Mouse (Mus musculus): Measurements from ENCODE around the gene Klhdc10. TPM values are rescaled to one million over a fixed set of nuclear protein-coding genes. Genes with fewer than 3 reads are reported as not detected.
A peak's percentile ranks its signal among the peaks of the same experiment; 100 is the strongest.

The Klhdc10 gene
- 8.2 and 9.4 TPM in 2 replicates for polyA plus RNA-seq (2015; fragmentation: Nextera tagmentation; extraction: Ambion mirVana)

DNA sequence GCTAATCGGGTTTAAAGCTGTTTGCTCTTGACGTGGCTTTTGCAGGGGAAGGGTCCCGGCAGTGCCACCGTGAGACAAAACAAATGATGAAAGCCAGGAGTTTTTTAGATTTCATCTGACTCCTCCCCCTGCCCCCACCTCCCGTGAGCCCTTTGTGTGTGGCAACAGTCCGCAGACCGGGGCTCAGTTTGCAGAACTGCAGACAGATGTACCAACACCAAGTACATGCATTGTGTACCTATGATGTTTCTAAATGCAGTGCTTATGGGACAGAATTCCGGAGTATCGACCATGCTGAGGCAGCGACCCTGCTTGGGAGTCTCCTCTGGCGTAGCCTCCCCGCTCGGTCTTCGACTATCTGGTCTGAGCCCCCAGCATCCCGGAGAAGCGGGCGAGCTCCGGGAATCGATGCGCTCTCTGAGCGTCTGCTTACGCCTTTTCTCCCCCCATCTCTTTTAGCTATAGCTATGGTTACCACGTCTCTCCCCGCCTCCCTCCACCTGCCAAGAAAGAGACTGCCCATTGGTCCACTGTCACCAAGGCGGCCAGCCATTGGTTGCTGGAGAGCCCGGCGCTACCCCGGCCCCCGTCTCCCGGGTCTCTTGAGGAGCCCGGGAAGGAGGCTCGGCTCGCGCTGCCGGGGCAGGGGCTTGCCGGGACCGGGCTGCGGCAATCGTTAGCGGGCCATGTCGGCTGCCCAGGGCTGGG, at the start of gene Klhdc10:
TSS of gene Klhdc10 (plus strand) at position 561 of the 708 bp plus-strand sequence.
- peak; percentile 99 for ATAC-seq (ENCODE audit: low read depth)
- DNase-seq: peak; percentile 98
- under 1% methylated on average over 41 of the region's 41 CpGs for WGBS (ENCODE audit: insufficient replicate concordance)
- Histone ChIP-seq H3K27me3 (no peaks in the 10 kb centered on the region), H3K4me3 (replicated peaks) (peak within 1 kb of the TSS; percentile 96), H3K9ac (peak within 1 kb of the TSS; percentile 96), H3K36me3 (no peaks in the 10 kb centered on the region), H3K4me2 (peak within 1 kb of the TSS; percentile 78), H3K9me3 (replicated peaks) (no peaks in the 10 kb centered on the region), H3K27ac (peak within 1 kb of the TSS; percentile 88), H3K4me1 (replicated peaks) (peaks cover 24% of the 10 kb centered on the region)

- DNase-seq: no peak
- H3K4me3 ChIP-seq (replicated peaks): no peak overlapping the region
- no peaks in the 10 kb centered on the region for H3K27me3 ChIP-seq
- H3K36me3 ChIP-seq: no peaks in the 10 kb centered on the region
- no peak for ATAC-seq (ENCODE audit: low read depth)
- H3K27ac ChIP-seq: no peak overlapping the region
- no peaks in the 10 kb centered on the region for H3K9me3 ChIP-seq (replicated peaks)
- H3K4me2 ChIP-seq: no peak overlapping the region
- H3K9ac ChIP-seq: no peak overlapping the region
- 57% methylated on average over 8 of the region's 8 CpGs for WGBS (ENCODE audit: insufficient replicate concordance)
- peaks cover 16% of the 10 kb centered on the region for H3K4me1 ChIP-seq (replicated peaks)
These were observed 48.9 kb upstream of the Klhdc10 start for GRCm38 (mm10) chr6:30352762-30353161.

DNA sequence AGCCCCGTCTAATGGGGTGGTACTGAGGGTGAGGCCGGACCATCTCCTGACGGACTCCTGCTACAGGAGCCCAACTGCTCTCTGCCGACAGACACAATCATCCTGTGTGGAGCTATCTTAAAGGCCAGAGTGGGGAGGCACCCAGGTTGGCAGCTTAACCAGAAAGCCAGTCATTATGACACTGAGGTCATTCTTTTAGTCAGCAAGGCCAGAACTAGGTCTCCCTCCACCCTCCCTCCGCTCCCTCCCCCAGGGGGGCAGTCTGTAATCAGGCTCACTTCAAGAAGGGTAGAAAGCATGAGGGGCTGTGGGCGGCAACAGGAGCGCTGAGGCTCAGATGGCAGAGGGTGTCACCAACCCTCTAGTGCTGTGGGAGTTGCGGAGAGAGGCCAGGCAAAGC, 48.0 kb upstream of the Klhdc10 start:
- no peaks in the 10 kb centered on the region for H3K9me3 ChIP-seq (replicated peaks)
- H3K4me3 ChIP-seq (replicated peaks): no peak overlapping the region
- H3K4me1 ChIP-seq (replicated peaks): peaks cover 16% of the 10 kb centered on the region
- no peak overlapping the region for H3K4me2 ChIP-seq
- DNase-seq: no peak
- no peaks in the 10 kb centered on the region for H3K27me3 ChIP-seq
- H3K27ac ChIP-seq: no peak overlapping the region
- WGBS (ENCODE audit: insufficient replicate concordance): 75% methylated on average over 8 of the region's 8 CpGs
- no peak overlapping the region for H3K9ac ChIP-seq
- no peak for ATAC-seq (ENCODE audit: low read depth)
- no peaks in the 10 kb centered on the region for H3K36me3 ChIP-seq

- 14% methylated on average over 5 of the region's 5 CpGs for WGBS (ENCODE audit: insufficient replicate concordance)
- no peak overlapping the region for H3K4me2 ChIP-seq
- no peak overlapping the region for H3K27ac ChIP-seq
- no peak overlapping the region for H3K9ac ChIP-seq
- DNase-seq (no peak), ATAC-seq (ENCODE audit: low read depth) (no peak)
- no peaks in the 10 kb centered on the region for H3K9me3 ChIP-seq (replicated peaks)
- no peaks in the 10 kb centered on the region for H3K36me3 ChIP-seq
- peaks cover 16% of the 10 kb centered on the region for H3K4me1 ChIP-seq (replicated peaks)
- H3K27me3 ChIP-seq: no peaks in the 10 kb centered on the region
- H3K4me3 ChIP-seq (replicated peaks): no peak overlapping the region
These were observed 46.9 kb upstream of the Klhdc10 start for GRCm38 (mm10) chr6:30354760-30355159.

GRCm38 (mm10) chr6:30355701-30356100, 46.0 kb upstream of the Klhdc10 start:
- H3K27me3 ChIP-seq: no peaks in the 10 kb centered on the region
- H3K36me3 ChIP-seq: no peaks in the 10 kb centered on the region
- DNase-seq (no peak), ATAC-seq (ENCODE audit: low read depth) (no peak)
- H3K4me1 ChIP-seq (replicated peaks): peaks cover 16% of the 10 kb centered on the region
- H3K27ac ChIP-seq: no peak overlapping the region
- H3K9ac ChIP-seq: no peak overlapping the region
- no peaks in the 10 kb centered on the region for H3K9me3 ChIP-seq (replicated peaks)
- no peak overlapping the region for H3K4me3 ChIP-seq (replicated peaks)
- 74% methylated on average over 8 of the region's 8 CpGs for WGBS (ENCODE audit: insufficient replicate concordance)
- no peak overlapping the region for H3K4me2 ChIP-seq

DNA sequence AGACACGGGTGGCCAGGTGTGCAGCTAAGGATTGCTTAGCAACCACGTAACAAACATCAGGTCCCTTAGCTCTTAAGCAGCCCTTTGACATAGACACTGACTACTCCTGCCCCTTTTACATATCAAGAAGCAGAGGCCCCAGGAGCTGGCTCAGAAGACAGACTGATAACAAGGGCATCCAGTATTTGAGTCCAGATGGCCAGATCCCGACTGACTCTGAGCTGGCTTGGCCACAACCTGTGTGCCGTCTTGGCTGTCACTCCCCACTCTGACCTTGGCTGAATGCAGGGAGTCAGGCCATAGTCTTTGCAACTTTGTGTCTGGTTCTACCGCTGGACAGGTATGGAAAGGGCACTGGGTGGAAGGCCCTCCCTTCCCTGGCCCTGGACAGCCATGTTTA, 45.5 kb upstream of the Klhdc10 start:
- H3K4me3 ChIP-seq (replicated peaks): no peak overlapping the region
- no peaks in the 10 kb centered on the region for H3K36me3 ChIP-seq
- H3K9me3 ChIP-seq (replicated peaks): no peaks in the 10 kb centered on the region
- H3K4me2 ChIP-seq: no peak overlapping the region
- H3K27me3 ChIP-seq: no peaks in the 10 kb centered on the region
- no peak for DNase-seq
- ATAC-seq (ENCODE audit: low read depth): no peak
- no peak overlapping the region for H3K9ac ChIP-seq
- 68% methylated on average over 5 of the region's 5 CpGs for WGBS (ENCODE audit: insufficient replicate concordance)
- no peak overlapping the region for H3K27ac ChIP-seq
- H3K4me1 ChIP-seq (replicated peaks): peaks cover 16% of the 10 kb centered on the region

- DNase-seq (no peak), ATAC-seq (ENCODE audit: low read depth) (0 out of 2 replicates have a peak, but pooled peaks have one; percentile 14)
- H3K27me3 ChIP-seq: no peaks in the 10 kb centered on the region
- no peak overlapping the region; the same call in 1 of the 2 replicates for H3K27ac ChIP-seq
- no peak overlapping the region for H3K4me2 ChIP-seq
- H3K9me3 ChIP-seq (replicated peaks): no peaks in the 10 kb centered on the region
- WGBS (ENCODE audit: insufficient replicate concordance): 85% methylated on average over 12 of the region's 12 CpGs
- H3K36me3 ChIP-seq: no peaks in the 10 kb centered on the region
- no peak overlapping the region for H3K9ac ChIP-seq
- peaks cover 16% of the 10 kb centered on the region for H3K4me1 ChIP-seq (replicated peaks)
- no peak overlapping the region for H3K4me3 ChIP-seq (replicated peaks)
These were observed 45.0 kb upstream of the Klhdc10 start for GRCm38 (mm10) chr6:30356680-30357079.

DNA sequence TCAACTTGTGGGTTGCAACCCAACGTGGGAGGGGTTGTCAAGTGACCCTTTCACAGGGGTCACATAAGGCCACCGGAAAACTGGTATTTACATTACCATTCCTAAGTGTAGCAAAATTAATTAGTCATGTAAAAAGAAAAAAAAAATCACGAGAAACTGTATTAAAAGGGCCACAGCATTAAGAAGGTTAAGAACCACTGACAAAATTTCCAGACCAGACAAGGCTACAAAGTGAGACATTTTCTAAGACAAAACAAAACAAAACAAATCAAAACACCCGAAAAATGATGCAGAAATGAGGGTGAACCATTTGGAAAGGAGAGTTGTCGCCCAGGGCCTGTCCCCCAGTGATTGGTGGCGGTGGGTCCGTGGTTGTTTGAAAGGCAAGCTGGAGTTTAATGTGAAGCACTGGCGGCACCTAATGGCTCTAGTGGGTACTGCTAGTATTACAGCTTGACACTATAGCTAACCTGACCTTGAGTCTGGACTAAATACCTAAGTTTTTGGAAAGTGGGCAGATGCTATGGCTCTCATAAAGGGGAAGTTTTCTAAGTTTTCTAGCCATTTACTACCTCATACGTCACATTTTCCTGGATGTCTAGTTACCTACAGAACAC, 44.0 kb upstream of the Klhdc10 start:
- H3K27ac ChIP-seq: no peak overlapping the region
- H3K4me2 ChIP-seq: no peak overlapping the region
- ATAC-seq (ENCODE audit: low read depth): 0 out of 2 replicates have a peak, but pooled peaks have one; percentile 45
- H3K9ac ChIP-seq: no peak overlapping the region
- H3K4me3 ChIP-seq (replicated peaks): no peak overlapping the region
- peaks cover 16% of the 10 kb centered on the region for H3K4me1 ChIP-seq (replicated peaks)
- peak; percentile 65 for DNase-seq
- H3K36me3 ChIP-seq: no peaks in the 10 kb centered on the region
- H3K9me3 ChIP-seq (replicated peaks): no peaks in the 10 kb centered on the region
- no peaks in the 10 kb centered on the region for H3K27me3 ChIP-seq
- WGBS (ENCODE audit: insufficient replicate concordance): 20% methylated on average over 9 of the region's 9 CpGs

- no peaks in the 10 kb centered on the region for H3K27me3 ChIP-seq
- H3K4me1 ChIP-seq (replicated peaks): peaks cover 14% of the 10 kb centered on the region
- H3K27ac ChIP-seq: no peak overlapping the region
- ATAC-seq (ENCODE audit: low read depth) (no peak), DNase-seq (no peak)
- H3K4me3 ChIP-seq (replicated peaks): no peak overlapping the region
- H3K36me3 ChIP-seq: peaks cover 14% of the 10 kb centered on the region
- H3K9ac ChIP-seq: no peak overlapping the region
- no peak overlapping the region for H3K4me2 ChIP-seq
- WGBS (ENCODE audit: insufficient replicate concordance): 60% methylated on average over 12 of the region's 12 CpGs
- no peaks in the 10 kb centered on the region for H3K9me3 ChIP-seq (replicated peaks)
These were observed 41.7 kb upstream of the Klhdc10 start for GRCm38 (mm10) chr6:30359762-30360509.

GRCm38 (mm10) chr6:30363808-30364207, 37.9 kb upstream of the Klhdc10 start:
- ATAC-seq (ENCODE audit: low read depth): no peak
- Histone ChIP-seq H3K9me3 (replicated peaks) (no peaks in the 10 kb centered on the region), H3K36me3 (peaks cover 47% of the 10 kb centered on the region), H3K9ac (no peak overlapping the region), H3K4me3 (replicated peaks) (no peak overlapping the region), H3K4me2 (no peak overlapping the region), H3K4me1 (replicated peaks) (no peaks in the 10 kb centered on the region), H3K27me3 (no peaks in the 10 kb centered on the region), H3K27ac (no peak overlapping the region)
- DNase-seq: no peak
- 60% methylated on average over 5 of the region's 5 CpGs for WGBS (ENCODE audit: insufficient replicate concordance)

- no peak overlapping the region for H3K27ac ChIP-seq
- 81% methylated on average over 3 of the region's 3 CpGs for WGBS (ENCODE audit: insufficient replicate concordance)
- DNase-seq (no peak), ATAC-seq (ENCODE audit: low read depth) (no peak)
- H3K9ac ChIP-seq: no peak overlapping the region
- H3K9me3 ChIP-seq (replicated peaks): no peaks in the 10 kb centered on the region
- peaks cover 92% of the 10 kb centered on the region for H3K36me3 ChIP-seq
- H3K4me1 ChIP-seq (replicated peaks): no peaks in the 10 kb centered on the region
- no peaks in the 10 kb centered on the region for H3K27me3 ChIP-seq
- no peak overlapping the region for H3K4me3 ChIP-seq (replicated peaks)
- no peak overlapping the region for H3K4me2 ChIP-seq
These were observed 32.4 kb upstream of the Klhdc10 start for GRCm38 (mm10) chr6:30369291-30369690.
